9 mouse cellular contexts compared by ENCODE assay signal in the genomic region with DNA sequence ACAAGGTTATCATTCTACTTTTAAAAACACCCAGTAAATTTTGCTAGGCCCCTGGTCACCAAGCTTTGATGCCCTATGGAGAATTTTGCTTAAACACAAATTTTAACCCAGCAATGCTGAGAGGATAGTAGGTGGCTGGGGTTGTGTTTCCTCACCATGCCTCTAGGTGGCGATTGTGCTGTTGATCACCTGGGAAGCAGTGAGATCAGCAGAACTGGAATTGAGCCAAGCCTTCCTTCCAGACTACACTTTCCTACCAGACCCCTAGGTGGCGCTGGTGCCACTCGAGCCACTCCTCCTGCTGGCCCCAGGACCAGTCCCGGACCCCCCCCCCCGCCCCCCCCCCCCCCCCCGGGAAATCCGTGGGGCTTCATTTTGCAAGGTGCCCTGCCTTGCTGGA.
DNase-seq lines count a peak whose midpoint lies in the region; ATAC-seq lines count a peak whose summit lies in the region.
"Had no signal": no experiment of that assay in that cellular context is flagged by ENCODE, and none has a peak within 500 bp of the region (broad histone marks: within the 10 kb centered on the region; RNA-seq: fewer than 3 reads in every experiment).

No protein-coding gene starts in this region.

- 3% methylated on average over 5 of the region's 7 CpGs for WGBS in lung, embryonic 16.5 days

- no peak overlapping the region for H3K9ac ChIP-seq in lung, embryonic 16.5 days (ENCODE audit: low read length)
- H3K9ac ChIP-seq: midbrain, embryonic 12.5 days had no signal

- H3K4me1 ChIP-seq in lung, embryonic 16.5 days (replicated peaks; ENCODE audit: control insufficient read depth, insufficient read depth, low read length), result no peaks in the 10 kb centered on the region
- H3K4me1 ChIP-seq: midbrain, embryonic 12.5 days had no signal

- no peaks in the 10 kb centered on the region for H3K36me3 ChIP-seq in lung, embryonic 16.5 days (ENCODE audit: control insufficient read depth, insufficient read depth, low read length)
- H3K36me3 ChIP-seq: midbrain, embryonic 12.5 days had no signal

- H3K4me3 ChIP-seq in lung, embryonic 16.5 days (ENCODE audit: low read length), result no peak overlapping the region
- H3K4me3 ChIP-seq: midbrain, embryonic 12.5 days had no signal

- H3K4me2 ChIP-seq in lung, embryonic 16.5 days (ENCODE audit: low read depth, low read length), result no peak overlapping the region
- H3K4me2 ChIP-seq: midbrain, embryonic 12.5 days had no signal

- no peaks in the 10 kb centered on the region for H3K27me3 ChIP-seq in lung, embryonic 16.5 days (ENCODE audit: control insufficient read depth, insufficient read depth, low read depth, low read length)
- H3K27me3 ChIP-seq: midbrain, embryonic 12.5 days had no signal

- no peak overlapping the region for H3K27ac ChIP-seq in lung, embryonic 16.5 days (ENCODE audit: low read length)

- H3K9me3 ChIP-seq in lung, embryonic 16.5 days (ENCODE audit: control insufficient read depth, low read length), result no peaks in the 10 kb centered on the region
- H3K9me3 ChIP-seq: midbrain, embryonic 12.5 days had no signal

- peak; percentile 10; the same call in 1 of the 2 replicates for ATAC-seq in lung, embryonic 16.5 days (ENCODE audit: low read depth)

- peak; percentile 86 for DNase-seq in ES-CJ7 (ENCODE audit: low read depth, low spot score)
- peak; percentile 75 for DNase-seq in adrenal gland, adult 2 months
- peak; percentile 86 for DNase-seq in embryo, embryonic 11 days
- peak; percentile 60 to 70 for DNase-seq in heart, adult 9 months (ENCODE audit: low spot score in 2 of 2)
- peak; percentile 73 to 77 for DNase-seq in layer of hippocampus, adult 8-10 months (ENCODE audit: low spot score in 2 of 2)
- peak; percentile 83 to 84 for DNase-seq in right cerebral cortex, postnatal 10 days (ENCODE audit: low spot score in 2 of 2)
- DNase-seq in urinary bladder, postnatal 4 days (ENCODE audit: low spot score in 2 of 2), result peak; percentile 60 to 79
